Mouse (Mus musculus) telencephalon, adult 2 months (tissue): ENCODE measurements around the gene 4931414P19Rik.

Experiments
- DNase-seq: peaks from one replicate; pipeline ENCODE4 v3.0.0-alpha.2; 2011; ENCODE audit warnings: low read depth, low spot score

The 4931414P19Rik gene

GRCm38 (mm10) chr14:54605752-54606321 is at the start of gene 4931414P19Rik:
4931414P19Rik (minus strand) TSS chr14:54605993.
- DNase-seq = peak; percentile 51

DNA sequence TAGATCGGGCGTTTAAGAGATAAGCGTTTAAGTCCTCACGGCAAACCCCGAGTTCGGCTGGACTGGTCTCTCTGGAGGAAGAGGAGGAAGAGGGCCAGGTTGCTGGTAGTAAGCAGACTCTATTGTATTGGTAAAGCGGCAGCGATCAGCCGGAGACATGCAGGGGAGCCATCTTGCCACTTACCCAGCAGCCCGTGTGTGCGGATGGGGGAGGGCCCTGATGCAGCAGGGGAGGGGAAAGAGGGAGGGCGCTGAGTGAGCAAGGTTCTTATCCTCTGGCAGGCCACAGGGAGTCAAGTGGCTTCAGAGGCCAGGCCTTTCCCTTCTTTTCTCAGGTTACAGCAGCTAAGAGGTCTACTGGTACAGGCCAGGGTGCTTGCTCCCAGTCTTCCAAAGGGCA is 47.7 kb upstream of the 4931414P19Rik start:
- DNase-seq = peak; percentile 74

DNA sequence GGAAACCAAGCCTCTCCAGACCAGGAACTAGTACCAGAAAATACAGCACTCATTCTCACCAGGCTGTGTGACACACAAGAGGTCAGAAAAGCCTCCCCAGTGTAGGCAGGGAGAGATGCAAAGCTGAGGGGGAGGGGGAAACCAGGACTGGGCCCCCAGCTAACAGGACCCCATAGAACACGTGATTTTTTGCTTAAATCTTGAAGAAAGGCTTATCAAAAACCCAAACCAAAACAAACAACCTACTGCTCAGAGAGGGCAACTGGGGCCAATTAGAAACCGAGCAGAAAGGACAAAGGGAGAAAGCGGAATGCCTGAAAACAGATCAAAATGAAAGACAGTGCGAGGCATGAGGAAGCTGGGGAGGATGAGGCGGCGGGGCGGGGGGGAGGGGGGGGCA is 47.0 kb upstream of the 4931414P19Rik start:
- no peak for DNase-seq

DNA sequence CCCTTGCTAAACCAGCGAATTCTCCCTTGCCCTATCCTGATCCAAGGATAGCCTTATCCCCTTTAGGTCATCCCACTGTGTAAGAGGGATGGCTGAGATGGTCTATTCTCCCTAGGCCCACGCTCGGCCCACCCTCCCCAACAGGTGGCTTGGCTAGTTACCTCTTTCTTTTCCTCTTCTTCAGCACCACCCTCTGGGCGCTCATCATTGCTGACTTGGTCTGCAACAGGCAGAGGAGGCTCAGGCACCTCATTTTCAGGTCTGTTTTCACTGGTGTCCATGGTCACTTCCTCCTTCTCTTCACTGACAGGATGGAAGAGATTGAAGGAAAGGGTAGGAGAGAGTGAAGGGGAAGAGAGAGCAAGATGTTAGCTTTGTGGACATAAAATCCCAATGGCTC is 45.8 kb upstream of the 4931414P19Rik start:
- no peak for DNase-seq

GRCm38 (mm10) chr14:54650621-54651454 is 45.0 kb upstream of the 4931414P19Rik start:
- peak; percentile 92 for DNase-seq

GRCm38 (mm10) chr14:54647900-54648299 is 42.1 kb upstream of the 4931414P19Rik start:
- DNase-seq = no peak

GRCm38 (mm10) chr14:54646898-54647636 is 41.3 kb upstream of the 4931414P19Rik start:
- DNase-seq = no peak

DNA sequence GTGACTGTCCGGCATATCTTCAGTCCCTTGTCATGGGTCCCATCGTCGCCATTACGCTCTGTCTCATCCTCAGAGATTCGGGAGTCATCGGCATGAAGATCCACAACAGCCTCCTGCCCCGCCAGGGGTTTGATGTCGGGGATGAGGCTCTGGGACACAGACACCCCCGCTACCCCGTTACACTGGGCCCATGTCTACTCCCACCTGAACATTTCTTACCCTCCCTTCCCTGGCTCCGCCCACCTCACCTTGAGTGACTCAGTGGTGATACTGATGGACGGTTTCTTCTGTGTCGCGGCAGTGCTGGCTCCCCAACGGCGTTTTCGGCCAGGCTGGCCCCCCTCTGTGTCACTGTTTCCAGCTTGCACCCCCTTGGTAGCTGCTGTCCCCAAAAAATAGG is 40.7 kb upstream of the 4931414P19Rik start:
- no peak for DNase-seq

GRCm38 (mm10) chr14:54644294-54644693 is 38.5 kb upstream of the 4931414P19Rik start:
- no peak for DNase-seq

DNA sequence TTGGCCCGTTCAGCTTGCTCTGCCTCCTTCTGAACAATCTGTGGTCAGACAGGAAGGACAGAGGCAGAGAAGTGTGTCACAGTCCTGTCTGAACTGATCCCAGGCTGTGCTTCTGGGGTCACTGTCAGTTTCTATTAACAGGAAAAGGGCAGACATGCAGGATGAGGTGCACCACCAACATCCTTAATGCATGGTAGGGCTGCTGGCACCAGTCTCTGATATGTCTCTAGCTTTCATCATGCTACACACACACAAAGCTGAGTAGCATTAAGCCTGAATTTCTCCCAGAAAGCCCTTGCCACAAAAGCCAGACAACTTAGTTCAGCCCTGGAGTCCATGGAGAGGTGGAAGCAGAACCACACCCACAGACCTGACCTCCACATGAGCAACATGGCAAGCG is 37.2 kb upstream of the 4931414P19Rik start:
- DNase-seq = no peak

DNA sequence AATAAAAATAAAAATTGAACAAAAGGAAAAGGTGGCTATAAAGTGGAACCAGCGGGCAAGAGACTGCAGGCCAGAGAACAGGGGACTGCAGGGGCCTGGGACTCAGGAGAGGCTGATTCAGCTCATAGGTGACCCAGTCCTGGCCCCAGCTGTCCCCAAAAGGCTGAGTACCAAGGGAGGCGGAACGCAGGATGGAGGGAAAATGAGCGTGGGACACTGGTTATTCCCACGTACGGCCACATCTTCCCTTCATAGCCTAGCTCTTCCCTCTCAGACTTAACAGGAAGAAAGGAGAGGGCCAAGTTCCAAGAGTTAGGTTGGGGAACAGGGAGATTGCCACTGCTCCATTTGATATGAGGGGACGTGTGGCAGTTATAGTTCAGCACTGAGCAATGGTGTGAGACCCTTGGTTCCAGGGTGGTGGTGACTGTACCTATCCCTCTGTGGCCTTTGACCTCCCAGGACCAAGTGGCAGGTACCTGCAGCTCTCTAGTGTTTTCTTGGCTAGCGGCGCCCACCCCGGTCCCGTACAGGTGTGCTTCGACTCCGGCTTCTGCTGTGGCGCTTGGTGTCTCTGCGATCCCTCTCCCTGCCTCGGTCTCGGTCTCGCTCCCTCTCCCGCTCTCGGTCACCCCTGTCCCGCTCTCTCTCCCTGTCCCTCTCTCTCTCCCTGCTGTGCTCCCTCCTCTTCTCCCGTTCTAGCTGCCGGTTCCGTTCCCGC is 36.6 kb upstream of the 4931414P19Rik start:
- DNase-seq = no peak

DNA sequence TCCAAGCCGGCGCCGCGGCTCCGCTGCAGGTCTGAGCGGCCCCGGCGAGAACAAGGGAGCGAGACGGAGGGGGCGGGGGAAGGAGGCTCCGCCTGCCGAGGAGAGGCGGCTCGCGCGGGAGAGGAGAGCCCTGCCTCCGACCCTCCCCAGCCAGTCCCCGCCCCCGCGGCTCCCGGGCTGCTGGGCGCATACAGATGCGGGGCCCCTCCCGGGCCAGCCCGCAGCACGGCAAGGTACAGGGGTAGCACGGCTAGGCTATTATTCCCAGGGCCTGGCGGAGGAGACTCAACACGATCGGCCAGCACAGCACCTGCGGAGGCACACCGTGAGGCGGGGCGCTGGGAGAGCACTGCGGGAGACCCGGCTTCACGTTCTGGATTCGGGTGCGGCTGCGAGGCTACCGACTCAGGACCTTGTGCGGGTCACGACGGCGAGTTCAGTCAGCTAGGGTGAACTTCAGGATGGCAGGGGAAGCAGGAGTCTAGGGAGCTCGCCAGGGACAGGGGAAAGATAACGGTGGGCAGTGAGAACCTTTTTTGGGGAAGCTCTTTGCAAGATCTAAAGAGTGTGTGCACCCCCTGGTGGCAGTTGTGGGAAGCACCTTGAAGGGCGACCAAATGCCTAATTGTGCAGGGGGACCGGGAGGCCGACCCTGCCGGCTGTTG is 35.6 kb upstream of the 4931414P19Rik start, which contains the start of gene Cdh24:
Gene Cdh24 (minus strand): TSS at position 60 of the 665 bp plus-strand sequence.
- DNase-seq = no peak

- DNase-seq = no peak
These were observed 35.1 kb upstream of the 4931414P19Rik start, which contains the start of gene Gm17606 for GRCm38 (mm10) chr14:54640946-54641304. Gm17606 (plus strand) TSS chr14:54640952.

DNA sequence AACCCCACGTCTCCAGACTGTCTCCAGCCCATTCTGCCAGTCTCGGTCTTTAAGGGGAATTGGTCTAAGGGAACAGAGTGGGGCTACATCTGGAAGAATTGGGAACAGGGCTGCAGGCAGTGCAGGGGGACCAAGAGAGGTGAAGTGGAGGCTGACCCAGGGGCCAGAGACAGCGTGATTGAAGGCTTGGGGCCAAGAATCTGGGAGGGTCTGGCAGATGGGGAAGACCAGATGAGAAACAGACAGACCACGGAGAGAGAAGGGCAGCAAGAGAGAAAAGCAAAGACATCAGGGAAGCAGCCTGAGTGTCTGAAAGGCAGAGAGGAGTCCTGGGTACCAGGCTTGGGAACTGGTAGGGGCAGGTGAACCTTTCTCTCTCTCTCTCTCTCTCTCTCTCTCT is 34.3 kb upstream of the 4931414P19Rik start:
- DNase-seq = no peak

DNA sequence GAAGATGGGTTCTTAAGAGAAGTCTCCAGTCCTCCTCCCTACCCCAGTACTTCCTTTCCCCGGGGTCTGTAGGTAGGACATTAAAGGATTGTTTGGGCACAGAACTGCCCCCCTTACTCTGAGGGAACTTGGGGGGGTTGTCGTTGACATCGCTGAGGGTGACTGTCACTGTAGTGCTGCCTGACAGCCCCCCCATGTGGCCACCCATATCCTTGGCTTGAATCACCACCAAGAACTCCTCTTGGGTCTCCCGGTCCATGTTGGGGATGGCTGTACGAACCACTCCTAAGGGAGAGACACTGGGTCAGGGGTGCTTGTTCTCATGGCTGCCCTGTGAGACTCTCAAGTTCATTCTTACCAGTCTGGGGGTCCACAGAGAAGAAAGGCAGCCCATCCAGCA is 32.4 kb upstream of the 4931414P19Rik start:
- DNase-seq = no peak

DNA sequence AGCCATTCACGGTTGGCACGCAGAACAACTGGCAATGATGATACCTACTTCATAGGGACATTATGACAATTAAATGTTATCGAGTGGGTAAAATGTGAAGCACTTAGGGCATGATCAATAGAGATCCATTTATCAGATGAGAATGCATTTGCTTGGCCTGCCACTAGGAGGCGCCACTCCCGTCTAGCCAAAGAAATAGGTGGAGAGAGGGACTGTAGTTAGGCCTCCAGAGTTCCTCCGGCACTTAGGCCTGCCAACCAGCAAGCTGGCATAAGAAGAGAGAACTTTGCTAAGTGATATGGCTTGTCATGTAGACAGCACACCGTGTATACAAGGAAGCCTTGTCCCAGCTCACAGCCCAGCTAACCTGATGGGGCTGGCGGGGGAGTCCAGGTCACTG is 31.2 kb upstream of the 4931414P19Rik start:
- no peak for DNase-seq

DNA sequence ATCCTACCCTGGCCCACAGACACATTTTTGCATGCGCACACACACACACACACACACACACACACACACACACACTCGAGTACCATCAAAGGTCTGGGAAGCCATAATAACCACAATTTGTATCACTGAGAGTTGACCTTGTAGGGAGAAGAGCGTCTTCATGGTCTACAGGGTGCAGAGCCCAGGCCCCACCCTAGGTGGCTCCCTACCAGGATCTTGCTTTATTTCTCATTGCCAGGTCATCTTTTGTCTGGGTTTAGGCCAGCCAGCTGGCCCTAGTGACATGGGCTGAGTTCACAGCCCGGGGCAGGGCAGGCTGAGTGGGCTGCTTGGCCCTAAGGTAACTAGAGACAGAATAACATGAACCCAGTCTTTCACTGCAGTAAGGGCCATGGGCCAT is 28.4 kb upstream of the 4931414P19Rik start:
- DNase-seq = no peak

- DNase-seq = no peak
These were observed 26.5 kb upstream of the 4931414P19Rik start for GRCm38 (mm10) chr14:54632252-54632651.

DNA sequence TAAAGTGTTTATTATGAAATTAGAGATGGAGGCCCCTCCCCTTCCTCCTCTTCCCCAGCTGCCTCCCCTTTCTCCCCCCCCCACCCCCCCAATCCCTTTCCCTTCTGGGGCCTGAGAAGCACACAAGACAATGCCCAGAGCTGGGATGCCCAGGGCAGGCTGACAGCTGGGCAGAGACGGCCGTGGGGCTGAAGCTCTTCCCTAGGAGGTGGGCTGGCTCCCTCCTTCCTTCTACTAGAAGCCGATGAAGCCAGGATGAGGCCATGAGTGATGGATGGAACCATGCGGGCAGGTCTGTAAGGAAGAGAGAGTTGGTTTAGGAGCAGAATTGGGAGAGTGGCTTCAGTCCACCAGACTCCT is 25.4 kb upstream of the 4931414P19Rik start:
- no peak for DNase-seq

GRCm38 (mm10) chr14:54630583-54631239 is 24.9 kb upstream of the 4931414P19Rik start:
- no peak for DNase-seq

- DNase-seq = no peak
These were observed 24.0 kb upstream of the 4931414P19Rik start for GRCm38 (mm10) chr14:54629797-54630196.
